Mouse (Mus musculus) forebrain, postnatal 0 days (tissue): ENCODE results near the gene Fblim1. TPM values are rescaled to one million over a fixed set of nuclear protein-coding genes. Genes with fewer than 3 reads are reported as not detected.

ENCODE experiments used
- ATAC-seq: fragments of 200-750 bp; cut with Nextera tagmentation; 2 replicates; pipeline ENCODE4 v1.8.0; 2017; ENCODE audit warnings: mild to moderate bottlenecking, moderate library complexity
- DNase-seq: peaks from one replicate; pipeline ENCODE4 v3.0.0-alpha.2; 2015
- H3K27ac ChIP-seq: fragments of 300-500 bp; sonication (generic); 2 replicates; pipeline ENCODE4 v1.5.1; 2014; ENCODE audit warnings: low read depth, mild to moderate bottlenecking, antibody characterized with exemption, low read length, moderate library complexity, mixed read lengths
- H3K27me3 ChIP-seq: fragments of 300-500 bp; sonication (generic); 2 replicates; pipeline ENCODE4 v1.6.1; 2014; ENCODE audit warnings: mild to moderate bottlenecking, low read length, mixed read lengths; ENCODE audit not compliant: insufficient read depth
- H3K36me3 ChIP-seq: fragments of 300-500 bp; sonication (generic); 2 replicates; pipeline ENCODE4 v1.6.1; 2014; ENCODE audit warnings: mild to moderate bottlenecking, moderate library complexity; ENCODE audit not compliant: insufficient read depth
- H3K4me1 ChIP-seq: fragments of 300-500 bp; sonication (generic); 2 replicates; pipeline ENCODE4 v1.6.1; 2014; ENCODE audit warnings: antibody characterized with exemption; ENCODE audit not compliant: insufficient read depth
- H3K4me2 ChIP-seq: fragments of 300-500 bp; sonication (generic); 2 replicates; pipeline ENCODE4 v1.6.1; 2014; ENCODE audit warnings: low read depth, mild to moderate bottlenecking, moderate library complexity
- H3K4me3 ChIP-seq: fragments of 300-500 bp; sonication (generic); 2 replicates; pipeline ENCODE4 v1.5.1; 2014; ENCODE audit warnings: low read depth, low read length, mixed read lengths
- H3K9ac ChIP-seq: fragments of 300-500 bp; sonication (generic); 2 replicates; pipeline ENCODE4 v1.6.1; 2014; ENCODE audit warnings: mild to moderate bottlenecking
- H3K9me3 ChIP-seq: fragments of 300-500 bp; sonication (generic); 2 replicates; pipeline ENCODE4 v1.6.1; 2016; ENCODE audit warnings: low read length
- CTCF ChIP-seq: sonication (generic); IDR thresholded peaks from 2 replicates; pipeline ENCODE4 v1.5.1; 2016; ENCODE audit warnings: antibody characterized with exemption, control low read depth, low read depth
- WGBS: fragments of 180-500 bp; shearing (Covaris S2); extraction: QIAGEN DNeasy Blood & Tissue Kit; methylation state at CpG from one replicate; pipeline ENCODE4 v1.1.7; 2014; 5-methylcytosine and 5-hydroxymethylcytosine counted together
- polyA plus RNA-seq: library from polyadenylated mRNA; unstranded; fragments of >200 nt; fragmentation: Nextera tagmentation; extraction: Ambion mirVana; gene quantifications from 2 replicates; pipeline ENCODE4 v1.2.1, GENCODE M21; 2015
- total RNA-seq: library from RNA; depleted of rRNA; stranded (reverse); fragments of >200 nt; gene quantifications from 2 replicates; pipeline ENCODE4 v1.2.3, GENCODE M21; 2014

Gene Fblim1
- total and polyA plus RNA-seq, 2 experiments from 2014 or later: 20.8 to 26.1 TPM

GRCm38 (mm10) chr4:141614946-141615345, 9.1 kb upstream of the Fblim1 start:
- Histone ChIP-seq H3K9me3 (no peaks in the 10 kb centered on the region), H3K9ac (no peak overlapping the region), H3K4me1 (no peaks in the 10 kb centered on the region), H3K4me3 (no peak overlapping the region), H3K27ac (no peak overlapping the region), H3K36me3 (no peaks in the 10 kb centered on the region), H3K4me2 (no peak overlapping the region), H3K27me3 (no peaks in the 10 kb centered on the region)
- no peak for TF ChIP-seq CTCF
- WGBS: 86% methylated on average over 14 of the region's 14 CpGs
- DNase-seq (no peak), ATAC-seq (no peak)

DNA sequence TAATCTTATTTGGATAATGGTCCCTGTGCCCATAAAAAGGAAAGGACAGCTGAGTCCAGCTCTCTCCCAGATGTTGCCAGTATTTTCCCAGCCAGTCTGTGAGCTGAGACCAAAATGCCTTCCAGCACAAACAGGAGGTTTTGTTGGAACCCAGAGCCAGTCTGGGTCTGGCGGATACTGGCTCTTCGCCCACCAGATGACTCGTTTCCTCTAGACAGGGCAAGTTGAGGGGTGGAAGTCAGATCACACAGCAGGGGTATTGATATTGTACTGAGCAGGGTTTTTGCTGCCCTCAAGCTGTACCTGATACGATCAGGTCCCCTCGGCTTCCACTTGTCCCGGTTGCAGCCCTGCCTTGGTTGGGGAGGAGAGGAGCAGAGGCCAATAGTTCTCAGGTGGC, 3.6 kb upstream of the Fblim1 start:
- no peak overlapping the region for H3K9ac ChIP-seq
- no peaks in the 10 kb centered on the region for H3K9me3 ChIP-seq
- no peak for TF ChIP-seq CTCF
- H3K27me3 ChIP-seq: no peaks in the 10 kb centered on the region
- H3K4me3 ChIP-seq: no peak overlapping the region
- ATAC-seq (no peak), DNase-seq (no peak)
- WGBS: 76% methylated on average over 6 of the region's 6 CpGs
- H3K4me2 ChIP-seq: no peak overlapping the region
- H3K27ac ChIP-seq: no peak overlapping the region
- no peaks in the 10 kb centered on the region for H3K4me1 ChIP-seq
- H3K36me3 ChIP-seq: no peaks in the 10 kb centered on the region

DNA sequence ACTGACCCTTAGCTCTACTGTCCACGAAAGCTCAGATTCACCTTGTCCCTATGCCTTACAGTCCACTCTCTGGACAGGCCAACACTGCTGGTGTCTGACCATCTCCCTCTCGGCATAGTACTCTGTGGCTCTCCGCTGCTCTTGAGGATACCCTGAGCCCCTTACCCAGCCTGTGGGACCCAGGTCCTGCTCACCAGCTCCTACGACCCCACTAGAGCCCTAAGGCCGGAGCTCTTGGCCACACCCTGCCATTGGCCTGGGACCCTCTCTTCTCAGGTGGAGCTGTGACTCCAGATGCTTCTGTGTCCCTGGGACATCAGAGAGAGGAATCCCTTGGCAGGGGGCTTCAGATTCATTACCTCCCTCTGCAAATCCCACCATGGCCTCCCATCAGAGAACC, 475 bp downstream of the Fblim1 start:
- no peak overlapping the region for H3K27ac ChIP-seq
- ATAC-seq: no peak
- H3K4me3 ChIP-seq: no peak overlapping the region
- H3K4me2 ChIP-seq: no peak overlapping the region
- no peaks in the 10 kb centered on the region for H3K27me3 ChIP-seq
- TF ChIP-seq CTCF: no peak
- no peaks in the 10 kb centered on the region for H3K4me1 ChIP-seq
- DNase-seq: no peak
- H3K36me3 ChIP-seq: no peaks in the 10 kb centered on the region
- no peak overlapping the region for H3K9ac ChIP-seq
- H3K9me3 ChIP-seq: no peaks in the 10 kb centered on the region
- WGBS: 92% methylated on average over 5 of the region's 5 CpGs

GRCm38 (mm10) chr4:141604493-141604892, 1.4 kb downstream of the Fblim1 start:
- Histone ChIP-seq H3K4me3 (no peak overlapping the region), H3K27me3 (no peaks in the 10 kb centered on the region), H3K27ac (no peak overlapping the region), H3K36me3 (no peaks in the 10 kb centered on the region), H3K9me3 (no peaks in the 10 kb centered on the region), H3K9ac (no peak overlapping the region), H3K4me2 (no peak overlapping the region), H3K4me1 (no peaks in the 10 kb centered on the region)
- no peak for TF ChIP-seq CTCF
- ATAC-seq (no peak), DNase-seq (no peak)
- 51% methylated on average over 8 of the region's 8 CpGs for WGBS

- H3K36me3 ChIP-seq: no peaks in the 10 kb centered on the region
- H3K9me3 ChIP-seq: no peaks in the 10 kb centered on the region
- H3K27me3 ChIP-seq: no peaks in the 10 kb centered on the region
- no peak overlapping the region for H3K9ac ChIP-seq
- no peak overlapping the region for H3K27ac ChIP-seq
- 86% methylated on average over 4 of the region's 4 CpGs for WGBS
- DNase-seq (no peak), ATAC-seq (no peak)
- TF ChIP-seq CTCF: no peak
- no peak overlapping the region for H3K4me3 ChIP-seq
- no peak overlapping the region for H3K4me2 ChIP-seq
- no peaks in the 10 kb centered on the region for H3K4me1 ChIP-seq
Observed at GRCm38 (mm10) chr4:141603921-141604320, 2.0 kb downstream of the Fblim1 start.

- Histone ChIP-seq H3K4me1 (no peaks in the 10 kb centered on the region), H3K4me3 (no peak overlapping the region), H3K4me2 (no peak overlapping the region), H3K36me3 (no peaks in the 10 kb centered on the region), H3K9ac (no peak overlapping the region), H3K27ac (no peak overlapping the region), H3K27me3 (no peaks in the 10 kb centered on the region), H3K9me3 (no peaks in the 10 kb centered on the region)
- WGBS: 91% methylated on average over 11 of the region's 11 CpGs
- no peak for TF ChIP-seq CTCF
- DNase-seq: no peak
- no peak for ATAC-seq
Observed at GRCm38 (mm10) chr4:141602523-141603223, 3.2 kb downstream of the Fblim1 start.

GRCm38 (mm10) chr4:141601148-141601862, 4.6 kb downstream of the Fblim1 start:
- 66% methylated on average over 12 of the region's 12 CpGs for WGBS
- no peaks in the 10 kb centered on the region for H3K4me1 ChIP-seq
- H3K4me3 ChIP-seq: no peak overlapping the region
- H3K27ac ChIP-seq: no peak overlapping the region
- DNase-seq (no peak), ATAC-seq (no peak)
- no peaks in the 10 kb centered on the region for H3K27me3 ChIP-seq
- no peak overlapping the region for H3K9ac ChIP-seq
- H3K4me2 ChIP-seq: no peak overlapping the region
- no peak for TF ChIP-seq CTCF
- H3K9me3 ChIP-seq: no peaks in the 10 kb centered on the region
- no peaks in the 10 kb centered on the region for H3K36me3 ChIP-seq
